Mouse (Mus musculus): ENCODE results near the gene Lrrtm4.

Gene Lrrtm4

GRCm38 (mm10) chr6:80018765-80019164 lies at the start of gene Lrrtm4:
Lrrtm4 (plus strand) TSS chr6:80018877.
- no peak for DNase-seq (ENCODE audit: low read depth)

- DNase-seq (ENCODE audit: low read depth): no peak
These were observed 648 bp downstream of the Lrrtm4 start for GRCm38 (mm10) chr6:80019189-80019860.

- DNase-seq (ENCODE audit: low read depth): no peak
These were observed 1.2 kb downstream of the Lrrtm4 start for GRCm38 (mm10) chr6:80019861-80020230.

GRCm38 (mm10) chr6:80056849-80057248 lies 38.2 kb downstream of the Lrrtm4 start:
- DNase-seq (ENCODE audit: low read depth): no peak

- no peak for DNase-seq (ENCODE audit: low read depth)
These were observed 59.3 kb downstream of the Lrrtm4 start for GRCm38 (mm10) chr6:80078001-80078400.

- no peak for DNase-seq (ENCODE audit: low read depth)
These were observed 60.6 kb downstream of the Lrrtm4 start for GRCm38 (mm10) chr6:80079290-80079689.

GRCm38 (mm10) chr6:80094909-80095308 lies 76.2 kb downstream of the Lrrtm4 start:
- no peak for DNase-seq (ENCODE audit: low read depth)

- no peak for DNase-seq (ENCODE audit: low read depth)
These were observed 86.7 kb downstream of the Lrrtm4 start for GRCm38 (mm10) chr6:80105343-80105742.

GRCm38 (mm10) chr6:80105843-80106242 lies 87.2 kb downstream of the Lrrtm4 start:
- DNase-seq (ENCODE audit: low read depth): no peak

- no peak for DNase-seq (ENCODE audit: low read depth)
These were observed 107.7 kb downstream of the Lrrtm4 start for GRCm38 (mm10) chr6:80126419-80126818.

- no peak for DNase-seq (ENCODE audit: low read depth)
These were observed 143.9 kb downstream of the Lrrtm4 start for GRCm38 (mm10) chr6:80162585-80162984.

GRCm38 (mm10) chr6:80181916-80182315 lies 163.2 kb downstream of the Lrrtm4 start:
- no peak for DNase-seq (ENCODE audit: low read depth)

- DNase-seq (ENCODE audit: low read depth): no peak
These were observed 163.7 kb downstream of the Lrrtm4 start for GRCm38 (mm10) chr6:80182353-80182752.

GRCm38 (mm10) chr6:80185489-80186113 lies 166.9 kb downstream of the Lrrtm4 start:
- no peak for DNase-seq (ENCODE audit: low read depth)

GRCm38 (mm10) chr6:80186791-80187190 lies 168.1 kb downstream of the Lrrtm4 start:
- DNase-seq (ENCODE audit: low read depth): no peak

GRCm38 (mm10) chr6:80209476-80209875 lies 190.8 kb downstream of the Lrrtm4 start:
- DNase-seq (ENCODE audit: low read depth): no peak

GRCm38 (mm10) chr6:80210281-80210680 lies 191.6 kb downstream of the Lrrtm4 start:
- no peak for DNase-seq (ENCODE audit: low read depth)

GRCm38 (mm10) chr6:80261595-80261994 lies 242.9 kb downstream of the Lrrtm4 start:
- DNase-seq (ENCODE audit: low read depth): no peak

- no peak for DNase-seq (ENCODE audit: low read depth)
These were observed 245.3 kb downstream of the Lrrtm4 start for GRCm38 (mm10) chr6:80263972-80264371.

GRCm38 (mm10) chr6:80264584-80264983 lies 245.9 kb downstream of the Lrrtm4 start:
- no peak for DNase-seq (ENCODE audit: low read depth)

- no peak for DNase-seq (ENCODE audit: low read depth)
These were observed 247.1 kb downstream of the Lrrtm4 start for GRCm38 (mm10) chr6:80265746-80266145.

- DNase-seq (ENCODE audit: low read depth): no peak
These were observed 268.3 kb downstream of the Lrrtm4 start for GRCm38 (mm10) chr6:80286968-80287367.

GRCm38 (mm10) chr6:80301871-80302270 lies 283.2 kb downstream of the Lrrtm4 start:
- no peak for DNase-seq (ENCODE audit: low read depth)

GRCm38 (mm10) chr6:80303568-80303967 lies 284.9 kb downstream of the Lrrtm4 start:
- DNase-seq (ENCODE audit: low read depth): no peak

Data from fibroblast of lung, adult 2 months (primary cell).